Mouse (Mus musculus): ENCODE measurements around the gene Fam57b.

- TF ChIP-seq CTCF (IDR thresholded peaks at IDR 0.05; ENCODE audit: low read depth, low read length) (no peak), TAL1 (conservative IDR thresholded peaks at IDR 0.05; ENCODE audit: low read depth, low read length) (no peak), POLR2AphosphoS5 (IDR thresholded peaks at IDR 0.05; ENCODE audit: insufficient replicate concordance, low read depth, low read length) (peak; percentile 86; the same call in 1 of the 2 replicates)
These were observed 52.7 kb downstream of the Fam57b start for GRCm38 (mm10) chr7:126850161-126850560.

All from G1E (cell line).